Comparison of ENCODE assay signal across 8 mouse cellular contexts in genomic region chr2:18027448-18028139, GRCm38 (mm10). TPM values are rescaled to one million over a fixed set of nuclear protein-coding genes. Genes with fewer than 3 reads are reported as not detected.
DNase-seq lines count a peak whose midpoint lies in the region; ATAC-seq and TF ChIP-seq lines count a peak whose summit lies in the region.

No protein-coding gene starts in this region.

- TF ChIP-seq EP300 in ES-Bruce4 (IDR thresholded peaks at IDR 0.05; ENCODE audit: insufficient read depth, low read depth, low read length): peak; percentile 66; the same call in 1 of the 2 replicates

- intact Hi-C loops in heart, postnatal 25 days (cut with DNase I): loop anchor here (1.0 to 10.0 kb wide), 9 partner anchors 29 to 1317 kb away; partner anchors contain the start of gene Dnajc1

- peak; percentile 97 for DNase-seq in forebrain, embryonic 14.5 days (ENCODE audit: low spot score)
- DNase-seq in heart, postnatal 25 days (ENCODE audit: low spot score): peak; percentile 91
- DNase-seq in layer of hippocampus, adult 18-20 months (ENCODE audit: low spot score in 2 of 2): peak; percentile 92 to 97
- DNase-seq in lung, adult 2 months: peak; percentile 94
- DNase-seq in thymus, adult 18-20 months: peak; percentile 85

- no peaks in the 10 kb centered on the region for H3K36me3 ChIP-seq in ES-Bruce4 (ENCODE audit: control insufficient read depth, insufficient read depth, low read length, poor library complexity, severe bottlenecking)
- H3K36me3 ChIP-seq in forebrain, embryonic 14.5 days (ENCODE audit: control insufficient read depth, insufficient read depth, low read length): no peaks in the 10 kb centered on the region

- no peaks in the 10 kb centered on the region for H3K27me3 ChIP-seq in ES-Bruce4 (ENCODE audit: control insufficient read depth, insufficient read depth, low read length, poor library complexity, severe bottlenecking)
- no peaks in the 10 kb centered on the region for H3K27me3 ChIP-seq in forebrain, embryonic 14.5 days (replicated peaks; ENCODE audit: control insufficient read depth, insufficient read depth, low read length)

- H3K4me2 ChIP-seq in forebrain, embryonic 14.5 days (ENCODE audit: low read length): peak overlapping the region; percentile 99

- TF ChIP-seq POLR2A in ES-Bruce4 (IDR thresholded peaks at IDR 0.05; ENCODE audit: insufficient read depth, low read length): no peak
- 0 out of 2 replicates have a peak, but pooled peaks have one; percentile 32 for TF ChIP-seq POLR2A in lung, adult 2 months (IDR thresholded peaks at IDR 0.05; ENCODE audit: borderline replicate concordance, extremely low read depth, low read depth, low read length)

- peak; percentile 82 for ATAC-seq in cerebellum, adult (ENCODE audit: insufficient number of reproducible peaks, low FRiP score, low TSS enrichment)
- peak; percentile 84 for ATAC-seq in forebrain, embryonic 14.5 days
- peak; percentile 77 for ATAC-seq in neutrophil, adult 5-6 weeks (ENCODE audit: extremely low read depth, insufficient number of reproducible peaks, low FRiP score, poor library complexity, severe bottlenecking)

- under 1% methylated on average over 43 of the region's 44 CpGs for WGBS in forebrain, embryonic 14.5 days
- WGBS in lung, adult 2 months: 1% methylated on average over 44 of the region's 44 CpGs

- no peaks in the 10 kb centered on the region for H3K4me1 ChIP-seq in ES-Bruce4 (ENCODE audit: control insufficient read depth, insufficient read depth, low read length)
- H3K4me1 ChIP-seq in forebrain, embryonic 14.5 days (ENCODE audit: control insufficient read depth, insufficient read depth, low read length): peaks cover 29% of the 10 kb centered on the region
- H3K4me1 ChIP-seq in lung, adult 2 months (ENCODE audit: control insufficient read depth, insufficient read depth, low read length): peaks cover 10% of the 10 kb centered on the region

- peak overlapping the region; percentile 63 for H3K4me3 ChIP-seq in ES-Bruce4 (ENCODE audit: low read depth, low read length)
- peak overlapping the region; percentile 63 for H3K4me3 ChIP-seq in forebrain, embryonic 14.5 days (ENCODE audit: low read depth, low read length)
- H3K4me3 ChIP-seq in lung, adult 2 months (replicated peaks; ENCODE audit: extremely low read depth, low read depth, low read length): peak overlapping the region; percentile 77

- no peaks in the 10 kb centered on the region for H3K9me3 ChIP-seq in ES-Bruce4 (replicated peaks; ENCODE audit: control insufficient read depth, insufficient read depth, low read length, poor library complexity, severe bottlenecking)
- no peaks in the 10 kb centered on the region for H3K9me3 ChIP-seq in forebrain, embryonic 14.5 days (replicated peaks; ENCODE audit: control insufficient read depth, low read length)

- TF ChIP-seq CTCF in ES-Bruce4 (IDR thresholded peaks at IDR 0.05; ENCODE audit: low read depth, low read length): peak; percentile 77
- peak; percentile 56 for TF ChIP-seq CTCF in lung, adult 2 months (IDR thresholded peaks at IDR 0.05; ENCODE audit: insufficient read depth, low read length)

- H3K27ac ChIP-seq in ES-Bruce4 (ENCODE audit: insufficient read depth, low read length): peak overlapping the region; percentile 55
- peak overlapping the region; percentile 99 for H3K27ac ChIP-seq in forebrain, embryonic 14.5 days (ENCODE audit: low read depth, low read length)

- peak overlapping the region; percentile 75 for H3K9ac ChIP-seq in ES-Bruce4 (ENCODE audit: low read depth, poor library complexity, severe bottlenecking)
- H3K9ac ChIP-seq in forebrain, embryonic 14.5 days (ENCODE audit: low read length): peak overlapping the region; percentile 94

RNA-seq across cellular contexts. Expression of gene A930004D18Rik, which starts 9.9 kb away (rescaled TPM):
- polyA plus RNA-seq in ES-Bruce4 (2011; ENCODE audit: insufficient read depth, insufficient read length, low read depth, missing spikeins): 0.31 and 0.67 TPM in 2 replicates
- 9.9 and 11.7 TPM in 2 replicates for polyA plus RNA-seq in forebrain, embryonic 14.5 days (2014; fragmentation: Nextera tagmentation; extraction: Ambion mirVana)
- 1 to 10 TPM; 3.5 to 3.8 TPM for total RNA-seq in heart, postnatal 25 days (2021)
- total RNA-seq in layer of hippocampus, adult 18-20 months (2021): 1 to 10 TPM; 3.5 to 5.0 TPM
- 3.3 and 4.4 TPM in 2 replicates for polyA plus RNA-seq in lung, adult 2 months (2012; rRNA removed)
- 0.12 TPM in 1 of 2 replicates, not detected in the other for total RNA-seq in neutrophil, adult 5-6 weeks (2017)

RNA-seq across cellular contexts. Expression of gene Skida1, which starts 21.3 kb away (rescaled TPM):
- polyA plus RNA-seq in ES-Bruce4 (2011; ENCODE audit: insufficient read depth, insufficient read length, low read depth, missing spikeins): 0.15 and 0.79 TPM in 2 replicates
- 10.8 and 13.2 TPM in 2 replicates for polyA plus RNA-seq in forebrain, embryonic 14.5 days (2014; fragmentation: Nextera tagmentation; extraction: Ambion mirVana)
- 1 to 10 TPM; 3.3 to 4.0 TPM for total RNA-seq in heart, postnatal 25 days (2021)
- 10 to 100 TPM; 15.6 to 16.0 TPM for total RNA-seq in layer of hippocampus, adult 18-20 months (2021)
- polyA plus RNA-seq in lung, adult 2 months (2012; rRNA removed): 1.8 and 2.1 TPM in 2 replicates
- 0.23 and 0.37 TPM in 2 replicates for total RNA-seq in neutrophil, adult 5-6 weeks (2017)

RNA-seq across cellular contexts. Expression of gene Mllt10, which starts 27.4 kb away (rescaled TPM):
- polyA plus RNA-seq in ES-Bruce4 (2011; ENCODE audit: insufficient read depth, insufficient read length, low read depth, missing spikeins): 69.6 and 78.9 TPM in 2 replicates
- polyA plus RNA-seq in forebrain, embryonic 14.5 days (2014; fragmentation: Nextera tagmentation; extraction: Ambion mirVana): 38.7 and 43.5 TPM in 2 replicates
- 10 to 100 TPM; 32.6 to 35.1 TPM for total RNA-seq in heart, postnatal 25 days (2021)
- total RNA-seq in layer of hippocampus, adult 18-20 months (2021): 10 to 100 TPM; 51.7 to 59.6 TPM
- 27.3 and 34.7 TPM in 2 replicates for polyA plus RNA-seq in lung, adult 2 months (2012; rRNA removed)
- total RNA-seq in neutrophil, adult 5-6 weeks (2017): 84.6 and 95.8 TPM in 2 replicates

RNA-seq across cellular contexts. Expression of gene H2al2a, which starts 30.8 kb away (rescaled TPM):
- not detected in 2 replicates for polyA plus RNA-seq in ES-Bruce4 (2011; ENCODE audit: insufficient read depth, insufficient read length, low read depth, missing spikeins)
- polyA plus RNA-seq in forebrain, embryonic 14.5 days (2014; fragmentation: Nextera tagmentation; extraction: Ambion mirVana): not detected in 2 replicates
- not detected for total RNA-seq in heart, postnatal 25 days (2021)
- not detected for total RNA-seq in layer of hippocampus, adult 18-20 months (2021)
- polyA plus RNA-seq in lung, adult 2 months (2012; rRNA removed): not detected in 2 replicates
- not detected in 2 replicates for total RNA-seq in neutrophil, adult 5-6 weeks (2017)

Comparison
In these comparisons a context has a peak if more than half of its experiments do, and no peak if none do; other contexts are left out.
1. Peak in every context shown above with its lines: DNase-seq, ATAC-seq, H3K4me3 ChIP-seq and H3K27ac ChIP-seq.